Mouse (Mus musculus) lung, postnatal 4 days (tissue): ENCODE data around the gene Ahdc1.

Source experiments
- DNase-seq, 2 experiments: peaks; one replicate each; pipeline ENCODE4 v3.0.0; 2021

Gene Ahdc1

GRCm38 (mm10) chr4:133057389-133058122 lies 46.5 kb downstream of the Ahdc1 start:
- DNase-seq, result peak; percentile 78 to 86

- DNase-seq, result no peak
Measured at GRCm38 (mm10) chr4:133058123-133058453, 47.0 kb downstream of the Ahdc1 start.

- no peak for DNase-seq
Measured at GRCm38 (mm10) chr4:133058513-133059480, 47.7 kb downstream of the Ahdc1 start.

GRCm38 (mm10) chr4:133060702-133061101 lies 49.6 kb downstream of the Ahdc1 start:
- no peak for DNase-seq

GRCm38 (mm10) chr4:133061798-133062197 lies 50.7 kb downstream of the Ahdc1 start:
- no peak for DNase-seq

GRCm38 (mm10) chr4:133062286-133062685 lies 51.2 kb downstream of the Ahdc1 start:
- DNase-seq, result peak in 1 of 2 experiments; percentile 27

GRCm38 (mm10) chr4:133063203-133063602 lies 52.1 kb downstream of the Ahdc1 start:
- peak in 1 of 2 experiments; percentile 26 for DNase-seq

GRCm38 (mm10) chr4:133063799-133064198 lies 52.7 kb downstream of the Ahdc1 start:
- DNase-seq, result peak in 1 of 2 experiments; percentile 28

GRCm38 (mm10) chr4:133064791-133065190 lies 53.7 kb downstream of the Ahdc1 start:
- no peak for DNase-seq

- DNase-seq, result peak in 1 of 2 experiments; percentile 32
Measured at GRCm38 (mm10) chr4:133065894-133066386, 54.9 kb downstream of the Ahdc1 start.

GRCm38 (mm10) chr4:133068400-133069138 lies 57.5 kb downstream of the Ahdc1 start:
- no peak for DNase-seq

- DNase-seq, result no peak
Measured at GRCm38 (mm10) chr4:133070388-133070787, 59.3 kb downstream of the Ahdc1 start.

GRCm38 (mm10) chr4:133070821-133071372 lies 59.8 kb downstream of the Ahdc1 start:
- no peak for DNase-seq

- no peak for DNase-seq
Measured at GRCm38 (mm10) chr4:133073192-133073591, 62.1 kb downstream of the Ahdc1 start.

- no peak for DNase-seq
Measured at GRCm38 (mm10) chr4:133074070-133074819, 63.2 kb downstream of the Ahdc1 start.

GRCm38 (mm10) chr4:133074894-133075572 lies 64.0 kb downstream of the Ahdc1 start:
- no peak for DNase-seq

GRCm38 (mm10) chr4:133078947-133079346 lies 67.9 kb downstream of the Ahdc1 start:
- DNase-seq, result no peak

GRCm38 (mm10) chr4:133079416-133080113 lies 68.5 kb downstream of the Ahdc1 start:
- DNase-seq, result no peak

GRCm38 (mm10) chr4:133080862-133081261 lies 69.8 kb downstream of the Ahdc1 start:
- no peak for DNase-seq

GRCm38 (mm10) chr4:133082216-133082773 lies 71.2 kb downstream of the Ahdc1 start:
- DNase-seq, result no peak
